Mouse (Mus musculus): ENCODE data around the gene Mxra8.

GRCm38 (mm10) chr4:155843231-155843630 lies 3.8 kb downstream of the Mxra8 start:
- no peak for TF ChIP-seq CTCF (IDR thresholded peaks at IDR 0.05; ENCODE audit: low read depth)
- no peak for TF ChIP-seq EP300 (IDR thresholded peaks at IDR 0.05; ENCODE audit: low read depth)
